Mouse (Mus musculus): ENCODE results near the gene Tnrc6b. TPM values are rescaled to one million over a fixed set of nuclear protein-coding genes. Genes with fewer than 3 reads are reported as not detected.
A peak's percentile ranks its signal among the peaks of the same experiment; 100 is the strongest.

The Tnrc6b gene
- polyA plus RNA-seq, 1 experiment from 2014 or later = 34.7 TPM

DNA sequence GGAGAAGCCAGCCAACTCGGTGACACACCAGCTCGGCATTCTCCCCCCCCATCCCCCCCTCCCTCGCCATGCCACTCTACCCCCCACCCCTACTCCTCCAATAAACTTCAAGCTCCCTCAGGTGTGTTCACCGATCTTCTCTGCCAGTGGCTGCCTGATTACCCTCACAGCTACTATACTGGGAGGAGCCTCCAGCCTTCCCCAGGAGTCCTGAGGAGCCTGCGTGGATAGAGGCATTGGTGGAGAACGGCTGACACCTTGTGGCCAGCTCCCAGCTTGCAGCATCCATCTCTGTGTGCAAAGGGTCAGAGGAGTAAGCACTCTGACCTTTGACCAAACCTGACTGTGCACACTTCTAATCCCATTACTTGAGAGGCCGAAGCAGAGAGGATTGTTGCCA lies 6.8 kb upstream of the Tnrc6b start:
- Histone ChIP-seq H3K4me2 (replicated peaks) (peak overlapping the region; percentile 36), H3K9ac (no peak overlapping the region), H3K27ac (no peak overlapping the region), H3K4me1 (peaks cover 32% of the 10 kb centered on the region), H3K27me3 (no peaks in the 10 kb centered on the region), H3K36me3 (no peaks in the 10 kb centered on the region), H3K9me3 (no peaks in the 10 kb centered on the region), H3K4me3 (no peak overlapping the region)
- ATAC-seq (ENCODE audit: low FRiP score, low read depth) = peak; percentile 71
- WGBS = 3% methylated on average over 7 of the region's 7 CpGs

DNA sequence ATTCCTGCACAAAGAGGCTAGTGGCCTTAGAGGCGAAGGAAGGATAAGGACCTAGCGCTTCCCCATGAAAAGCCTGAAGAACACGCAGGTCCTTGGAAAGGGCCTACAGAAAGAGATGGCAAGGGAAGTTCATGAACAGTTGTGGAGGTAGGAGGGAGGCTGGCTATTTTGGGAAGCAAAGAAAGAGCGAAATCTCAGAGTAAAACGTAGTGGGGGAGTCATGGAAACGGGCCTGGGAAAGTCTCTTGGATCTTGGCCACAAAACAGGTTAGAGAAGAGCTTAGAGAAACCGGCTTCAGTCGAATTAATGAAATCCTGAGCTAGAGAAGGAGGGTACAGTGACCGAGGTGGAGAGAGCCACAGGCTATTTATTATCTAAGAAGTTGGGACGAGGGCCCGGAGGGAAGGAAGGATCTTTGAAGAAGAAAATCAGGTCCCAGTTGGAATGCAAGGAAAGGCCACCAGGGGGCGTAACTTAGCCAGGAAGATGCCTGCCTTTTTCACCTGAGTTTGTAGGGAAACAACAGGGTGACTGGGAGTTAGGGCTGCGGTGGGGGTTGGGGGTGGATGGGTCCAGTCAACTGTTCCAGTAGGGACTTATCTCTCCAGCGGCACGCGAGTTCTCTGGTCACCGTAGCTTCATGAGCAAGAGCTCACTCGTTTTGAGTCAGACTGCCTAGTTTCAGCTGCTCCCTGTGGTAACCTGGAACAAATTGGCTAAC lies 5.1 kb upstream of the Tnrc6b start:
- no peak for ATAC-seq (ENCODE audit: low FRiP score, low read depth)

DNA sequence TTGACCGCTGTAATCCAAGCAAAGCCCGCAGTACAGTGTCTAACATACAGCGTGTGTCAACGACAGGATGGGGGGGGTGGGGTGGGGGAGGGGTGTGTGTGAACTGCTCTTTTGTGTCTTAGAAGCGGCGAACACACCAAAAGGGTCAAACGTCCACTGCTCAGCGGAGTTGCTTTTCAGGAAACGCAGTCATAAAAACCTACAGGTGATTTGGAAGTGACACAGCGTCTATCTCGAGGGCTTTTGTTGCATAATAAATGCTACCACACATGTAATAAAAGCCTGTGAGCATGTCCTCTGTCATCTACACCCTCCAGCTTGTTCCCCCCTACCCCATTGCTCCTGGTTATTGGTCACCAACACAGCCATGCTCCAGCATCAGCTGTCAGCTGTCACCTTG lies 4.5 kb upstream of the Tnrc6b start:
- no peak for ATAC-seq (ENCODE audit: low FRiP score, low read depth)
- no peaks in the 10 kb centered on the region for H3K9me3 ChIP-seq
- peaks cover 37% of the 10 kb centered on the region for H3K4me1 ChIP-seq
- no peaks in the 10 kb centered on the region for H3K27me3 ChIP-seq
- H3K4me3 ChIP-seq = peak overlapping the region; percentile 31
- peak overlapping the region; percentile 86 for H3K27ac ChIP-seq
- no peak overlapping the region for H3K9ac ChIP-seq
- 11% methylated on average over 11 of the region's 11 CpGs for WGBS
- H3K4me2 ChIP-seq (replicated peaks) = peak overlapping the region; percentile 63
- no peaks in the 10 kb centered on the region for H3K36me3 ChIP-seq

More for the DNA sequence above, 5.1 kb upstream of the Tnrc6b start:
- Histone ChIP-seq H3K36me3 (no peaks in the 10 kb centered on the region), H3K27me3 (no peaks in the 10 kb centered on the region), H3K4me1 (peaks cover 37% of the 10 kb centered on the region), H3K9ac (peak overlapping the region; percentile 31), H3K27ac (peak overlapping the region; percentile 86), H3K4me2 (replicated peaks) (peak overlapping the region; percentile 63), H3K4me3 (peak overlapping the region; percentile 31), H3K9me3 (no peaks in the 10 kb centered on the region)
- WGBS = 26% methylated on average over 18 of the region's 18 CpGs

DNA sequence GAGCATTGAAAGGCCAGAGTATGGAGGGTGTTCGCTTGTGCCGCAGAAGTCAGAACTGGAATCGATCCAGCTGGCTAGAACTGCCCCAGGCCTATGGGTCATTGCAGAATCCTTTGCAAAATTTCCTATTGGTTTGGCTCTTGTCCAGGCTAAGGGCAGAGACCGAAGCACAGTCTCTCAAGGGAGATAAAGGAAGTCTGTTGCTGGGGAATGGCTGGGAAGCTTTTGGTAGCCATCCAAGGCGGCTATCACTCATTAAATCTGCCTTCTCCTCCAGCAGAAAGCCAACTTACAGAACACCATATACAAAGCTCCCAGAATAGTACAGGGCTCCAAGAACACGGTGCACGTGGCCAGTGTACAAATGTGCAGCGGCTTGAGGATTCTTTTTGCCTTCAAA lies 4.0 kb upstream of the Tnrc6b start:
- Histone ChIP-seq H3K9me3 (no peaks in the 10 kb centered on the region), H3K4me1 (peaks cover 39% of the 10 kb centered on the region), H3K9ac (0 out of 2 replicates have a peak overlapping the region, but pooled peaks have one; percentile 20), H3K36me3 (no peaks in the 10 kb centered on the region), H3K27ac (peak overlapping the region; percentile 86), H3K4me3 (peak overlapping the region; percentile 31; the same call in 1 of the 2 replicates), H3K4me2 (replicated peaks) (peak overlapping the region; percentile 63), H3K27me3 (no peaks in the 10 kb centered on the region)
- 39% methylated on average over 8 of the region's 8 CpGs for WGBS
- 0 out of 2 replicates have a peak, but pooled peaks have one; percentile 2 for ATAC-seq (ENCODE audit: low FRiP score, low read depth)

DNA sequence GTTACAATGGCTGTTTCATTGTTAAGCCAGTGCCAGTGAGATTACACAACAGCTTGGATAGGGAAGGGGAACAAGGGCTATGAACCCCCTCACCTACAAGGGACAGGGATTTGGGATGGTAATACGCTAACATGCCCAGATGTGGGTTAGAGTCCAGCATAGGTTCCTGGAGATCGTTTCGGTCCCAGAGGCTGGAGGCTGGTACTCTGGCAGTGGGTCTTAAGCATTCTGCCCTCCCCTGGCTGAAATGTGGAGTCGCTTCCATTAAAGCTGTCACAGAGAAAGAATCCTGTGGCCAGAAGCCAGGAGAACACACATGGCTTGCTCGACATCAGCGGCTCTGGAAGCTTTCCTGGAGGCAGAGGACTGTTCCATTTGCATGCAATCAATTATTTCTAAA lies 1.5 kb upstream of the Tnrc6b start:
- no peak overlapping the region for H3K4me3 ChIP-seq
- H3K9ac ChIP-seq = no peak overlapping the region
- H3K4me1 ChIP-seq = peaks cover 45% of the 10 kb centered on the region
- 42% methylated on average over 6 of the region's 6 CpGs for WGBS
- H3K9me3 ChIP-seq = no peaks in the 10 kb centered on the region
- H3K36me3 ChIP-seq = no peaks in the 10 kb centered on the region
- H3K27me3 ChIP-seq = no peaks in the 10 kb centered on the region
- no peak overlapping the region for H3K27ac ChIP-seq
- ATAC-seq (ENCODE audit: low FRiP score, low read depth) = no peak
- H3K4me2 ChIP-seq (replicated peaks) = 0 out of 2 replicates have a peak overlapping the region, but pooled peaks have one; percentile 3

DNA sequence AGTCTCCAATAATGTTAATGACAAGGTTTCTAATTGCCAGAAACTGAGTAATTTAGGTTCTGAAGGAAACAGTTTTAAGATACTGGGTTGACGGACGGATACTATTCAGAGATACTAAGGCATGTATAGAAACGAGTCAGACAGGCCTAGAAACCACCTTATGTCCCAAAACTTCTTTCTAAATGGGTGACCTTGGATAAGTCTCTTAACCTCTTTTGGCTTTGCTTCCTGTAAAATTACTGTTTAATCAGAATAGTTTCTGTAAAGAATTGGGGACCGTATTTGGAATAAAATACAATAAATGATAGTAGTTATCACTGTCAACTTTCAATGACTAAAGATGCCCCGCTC lies 881 bp upstream of the Tnrc6b start:
- peak overlapping the region; percentile 56 for H3K4me2 ChIP-seq (replicated peaks)
- no peak overlapping the region for H3K27ac ChIP-seq
- H3K4me3 ChIP-seq = peak overlapping the region; percentile 95
- no peaks in the 10 kb centered on the region for H3K27me3 ChIP-seq
- H3K9me3 ChIP-seq = no peaks in the 10 kb centered on the region
- 16% methylated on average over 5 of the region's 5 CpGs for WGBS
- peak overlapping the region; percentile 64; the same call in 1 of the 2 replicates for H3K9ac ChIP-seq
- ATAC-seq (ENCODE audit: low FRiP score, low read depth) = no peak
- peaks cover 45% of the 10 kb centered on the region for H3K4me1 ChIP-seq
- H3K36me3 ChIP-seq = no peaks in the 10 kb centered on the region

DNA sequence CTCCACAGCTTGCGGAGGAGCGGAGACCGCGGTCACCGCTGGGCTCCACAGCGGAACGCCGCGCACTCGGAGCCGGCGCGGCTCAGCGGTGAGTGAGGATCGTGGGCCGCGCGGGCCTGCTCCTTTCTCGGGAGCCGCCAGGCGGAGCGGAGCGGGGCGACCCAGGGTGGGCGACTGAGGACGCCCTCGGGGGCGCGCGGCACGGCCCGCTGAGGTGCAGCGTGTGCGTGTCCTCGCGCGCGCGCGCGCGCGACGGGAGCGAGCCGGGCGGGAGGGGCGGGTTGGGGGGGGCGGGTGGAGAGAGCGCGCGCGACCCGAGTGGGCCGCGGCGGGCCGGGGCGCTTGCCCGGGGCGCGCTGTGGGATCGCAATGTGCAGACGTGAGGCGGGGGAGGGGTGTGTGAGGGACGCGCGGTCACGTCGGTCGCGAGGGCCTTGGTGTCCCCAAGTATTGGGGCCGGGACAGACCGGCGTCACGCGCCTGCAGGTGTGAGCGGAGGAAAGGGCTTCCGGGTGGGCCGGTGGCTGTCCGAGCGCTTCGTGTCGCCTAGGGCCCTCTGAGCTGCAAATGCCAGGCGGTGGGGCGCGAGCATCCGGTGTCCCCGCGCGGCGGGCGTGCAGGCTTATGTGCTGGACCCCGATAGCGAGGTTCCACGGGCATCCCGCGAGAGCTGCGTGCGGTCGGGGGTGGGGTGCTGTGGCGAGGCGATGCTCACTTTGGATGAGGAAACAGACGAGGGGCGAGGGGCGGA lies 463 bp downstream of the Tnrc6b start:
- Histone ChIP-seq H3K9me3 (no peaks in the 10 kb centered on the region), H3K4me2 (replicated peaks) (peak overlapping the region; percentile 86), H3K4me3 (peak overlapping the region; percentile 95), H3K27me3 (no peaks in the 10 kb centered on the region), H3K4me1 (peaks cover 34% of the 10 kb centered on the region), H3K27ac (peak overlapping the region; percentile 94), H3K9ac (peak overlapping the region; percentile 87), H3K36me3 (no peaks in the 10 kb centered on the region)
- ATAC-seq (ENCODE audit: low FRiP score, low read depth) = peak; percentile 33; the same call in 1 of the 2 replicates
- under 1% methylated on average over 79 of the region's 106 CpGs for WGBS

DNA sequence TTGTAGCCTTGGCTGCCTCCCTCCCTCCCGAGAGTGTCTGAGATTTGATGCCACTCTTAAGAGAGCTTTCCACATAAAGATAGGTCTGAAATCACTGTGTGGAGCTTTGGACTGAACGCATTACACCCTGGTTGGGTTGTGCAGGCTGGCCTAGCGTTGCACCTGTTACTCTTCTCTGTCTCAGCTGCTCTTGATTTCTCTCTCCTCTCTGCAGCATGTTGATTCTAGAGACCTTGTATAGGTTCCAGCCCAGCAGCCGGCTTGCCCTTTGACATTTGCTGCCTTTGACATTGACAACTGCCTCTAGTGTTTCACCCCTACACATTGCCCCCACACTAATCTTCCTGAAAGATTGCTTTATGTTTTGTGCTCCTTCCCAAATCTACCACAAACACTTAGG lies 3.2 kb downstream of the Tnrc6b start:
- Histone ChIP-seq H3K9ac (no peak overlapping the region), H3K9me3 (no peaks in the 10 kb centered on the region), H3K4me1 (peaks cover 13% of the 10 kb centered on the region), H3K27ac (no peak overlapping the region), H3K4me3 (no peak overlapping the region), H3K36me3 (no peaks in the 10 kb centered on the region), H3K27me3 (no peaks in the 10 kb centered on the region), H3K4me2 (replicated peaks) (no peak overlapping the region)
- no peak for ATAC-seq (ENCODE audit: low FRiP score, low read depth)
- 76% methylated on average over 4 of the region's 4 CpGs for WGBS

DNA sequence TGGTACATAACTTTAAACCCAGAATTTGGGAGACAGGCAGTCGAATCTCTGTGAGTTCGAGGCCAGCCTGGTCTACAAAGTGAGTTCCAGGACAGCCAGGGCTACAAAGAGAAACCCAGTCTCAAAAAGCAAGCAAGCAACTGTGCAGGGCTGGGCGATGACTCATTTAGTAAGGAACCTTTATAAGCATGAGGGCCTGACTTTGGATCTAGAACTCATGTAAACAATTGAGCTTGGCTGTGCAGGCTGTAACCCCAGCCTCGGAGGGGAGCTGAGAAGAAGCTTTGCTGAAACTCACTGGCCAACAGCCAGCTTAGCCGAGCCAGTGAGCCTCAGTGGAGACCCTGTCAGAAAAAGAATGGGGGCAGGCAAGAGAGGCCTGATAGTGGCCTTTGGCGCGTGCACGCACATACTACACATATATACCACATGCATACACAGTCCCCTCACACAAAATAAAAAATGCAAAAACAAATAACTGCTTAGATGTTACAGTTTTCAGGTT lies 5.6 kb downstream of the Tnrc6b start:
- WGBS = 82% methylated on average over 8 of the region's 8 CpGs
- H3K9ac ChIP-seq = no peak overlapping the region
- no peak overlapping the region for H3K27ac ChIP-seq
- no peak overlapping the region for H3K4me2 ChIP-seq (replicated peaks)
- no peaks in the 10 kb centered on the region for H3K36me3 ChIP-seq
- H3K27me3 ChIP-seq = no peaks in the 10 kb centered on the region
- H3K4me1 ChIP-seq = peaks cover 8% of the 10 kb centered on the region
- no peak overlapping the region for H3K4me3 ChIP-seq
- ATAC-seq (ENCODE audit: low FRiP score, low read depth) = no peak
- H3K9me3 ChIP-seq = no peaks in the 10 kb centered on the region

DNA sequence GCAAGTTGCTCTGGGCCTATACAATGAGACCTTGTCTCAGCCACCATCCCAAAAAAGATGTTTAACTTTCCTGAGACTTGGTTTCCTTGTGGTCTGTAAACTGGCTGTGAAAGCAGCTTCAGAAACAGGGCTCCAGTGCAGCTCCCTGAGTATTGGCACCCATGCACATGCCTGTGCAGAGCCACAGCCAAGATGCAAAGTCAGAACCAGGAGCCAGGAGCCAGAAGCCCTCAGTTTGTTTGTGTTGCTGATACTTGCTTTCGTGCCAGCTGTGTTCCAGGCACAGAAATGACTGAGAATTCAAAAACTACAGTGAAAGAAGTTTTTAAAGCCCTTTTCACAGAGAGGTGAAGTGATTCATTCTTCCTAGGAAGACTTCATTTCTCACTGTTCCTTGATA lies 6.3 kb downstream of the Tnrc6b start:
- 48% methylated on average over 1 of the region's 1 CpGs for whole genome bisulfite sequencing
- H3K9me3 ChIP-seq = no peaks in the 10 kb centered on the region
- H3K4me3 ChIP-seq = no peak overlapping the region
- H3K27me3 ChIP-seq = no peaks in the 10 kb centered on the region
- H3K4me1 ChIP-seq = peaks cover 2% of the 10 kb centered on the region
- no peak overlapping the region for H3K27ac ChIP-seq
- H3K4me2 ChIP-seq (replicated peaks) = no peak overlapping the region
- H3K36me3 ChIP-seq = no peaks in the 10 kb centered on the region
- no peak overlapping the region for H3K9ac ChIP-seq
- no peak for ATAC-seq (ENCODE audit: low FRiP score, low read depth)

DNA sequence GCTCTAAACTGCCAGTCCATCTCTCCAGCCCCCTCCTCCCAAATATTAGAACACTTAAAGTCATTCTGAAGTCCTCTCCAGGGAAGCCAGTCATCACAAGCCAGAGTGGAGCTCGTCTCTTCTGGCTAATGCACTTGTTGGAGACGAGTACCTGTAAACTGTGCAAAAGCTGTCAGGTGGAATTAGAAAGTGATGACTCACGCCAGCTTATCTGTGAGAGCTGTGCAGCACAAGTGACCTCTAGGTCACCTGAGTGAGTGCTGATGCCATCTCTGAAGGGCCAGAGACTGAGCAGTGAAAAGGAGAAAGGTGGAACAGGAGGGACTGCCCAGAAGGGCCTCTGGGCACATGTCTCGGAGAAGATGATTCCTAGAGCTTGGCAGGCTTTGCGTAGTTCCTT lies 9.1 kb downstream of the Tnrc6b start:
- WGBS = 70% methylated on average over 5 of the region's 5 CpGs
- Histone ChIP-seq H3K9ac (no peak overlapping the region), H3K9me3 (no peaks in the 10 kb centered on the region), H3K27me3 (no peaks in the 10 kb centered on the region), H3K4me2 (replicated peaks) (no peak overlapping the region), H3K36me3 (no peaks in the 10 kb centered on the region), H3K27ac (no peak overlapping the region), H3K4me3 (no peak overlapping the region), H3K4me1 (no peaks in the 10 kb centered on the region)
- ATAC-seq (ENCODE audit: low FRiP score, low read depth) = no peak

DNA sequence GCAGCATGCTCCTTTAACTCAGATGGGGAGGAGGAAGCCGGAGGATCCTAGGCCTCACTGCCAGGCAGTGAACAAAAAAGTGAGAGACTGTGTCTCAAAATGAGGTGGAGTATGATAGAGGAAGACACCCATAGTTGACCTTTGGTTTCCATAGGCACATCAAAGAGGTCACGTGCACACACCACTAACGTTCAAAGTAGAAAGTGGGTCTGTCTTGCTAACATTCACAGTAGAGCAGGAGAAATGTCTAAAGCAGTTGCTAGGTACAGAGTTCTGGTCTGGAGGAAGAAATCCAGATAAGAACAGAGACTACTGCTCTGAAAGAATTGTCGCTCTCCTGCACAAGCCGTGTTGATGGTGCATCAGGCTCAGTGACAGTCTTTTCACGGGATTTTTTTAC lies 10.7 kb downstream of the Tnrc6b start:
- no peak overlapping the region for H3K9ac ChIP-seq
- no peak overlapping the region for H3K4me3 ChIP-seq
- H3K9me3 ChIP-seq = no peaks in the 10 kb centered on the region
- H3K27me3 ChIP-seq = no peaks in the 10 kb centered on the region
- 79% methylated on average over 6 of the region's 6 CpGs for WGBS
- no peaks in the 10 kb centered on the region for H3K36me3 ChIP-seq
- ATAC-seq (ENCODE audit: low FRiP score, low read depth) = no peak
- H3K4me1 ChIP-seq = no peaks in the 10 kb centered on the region
- H3K4me2 ChIP-seq (replicated peaks) = no peak overlapping the region
- no peak overlapping the region for H3K27ac ChIP-seq

All from limb, embryonic 13.5 days (tissue).